Mouse (Mus musculus): ENCODE results near the gene Aida.
"Not testable (repeated sequence)": the region's sequence is repeated elsewhere in the genome, so short reads cannot be mapped to it uniquely, and the experiment has no call there.

Gene Aida

DNA sequence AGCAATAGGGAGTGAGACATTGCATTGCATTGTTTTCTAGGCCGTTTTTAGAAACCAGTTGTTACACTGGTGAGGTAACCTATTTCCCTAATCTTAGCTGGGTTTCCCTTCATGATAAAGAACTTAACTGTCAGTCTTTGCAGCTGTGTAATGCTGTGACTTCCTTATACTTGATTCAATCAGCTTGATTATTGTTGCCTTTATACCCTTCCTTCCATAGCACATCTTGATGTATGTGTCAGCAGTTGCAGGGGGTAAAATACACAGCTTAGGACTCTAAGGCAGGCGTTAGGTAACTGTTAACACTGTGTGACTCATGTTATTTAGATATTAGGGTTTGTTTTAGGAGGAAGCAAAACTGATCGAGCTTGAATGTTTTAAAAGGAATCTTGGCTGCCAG, 24.3 kb downstream of the Aida start:
- no peak for DNase-seq (ENCODE audit: low spot score)

GRCm38 (mm10) chr1:183322496-183322895, 26.1 kb downstream of the Aida start:
- DNase-seq (ENCODE audit: low spot score) = not testable (repeated sequence)

DNA sequence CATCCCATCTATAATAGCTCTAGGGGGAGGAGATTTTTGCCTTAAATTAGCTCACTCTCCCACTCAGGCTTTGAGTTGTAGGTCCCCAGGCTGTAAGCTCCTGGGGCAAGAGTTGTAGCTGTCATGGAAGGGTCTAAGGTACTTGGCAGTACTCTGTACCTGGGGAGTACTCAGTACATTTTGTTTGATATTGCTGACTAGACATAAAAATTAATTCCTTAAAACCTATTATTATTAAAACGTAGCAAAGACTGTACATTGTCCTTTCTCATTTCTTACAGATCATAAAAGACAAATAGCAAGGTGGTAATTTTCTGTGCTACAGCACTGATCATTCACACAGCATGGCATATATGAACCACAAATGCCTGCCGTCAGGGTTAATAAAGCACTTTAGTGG, 27.5 kb downstream of the Aida start:
- no peak for DNase-seq (ENCODE audit: low spot score)

DNA sequence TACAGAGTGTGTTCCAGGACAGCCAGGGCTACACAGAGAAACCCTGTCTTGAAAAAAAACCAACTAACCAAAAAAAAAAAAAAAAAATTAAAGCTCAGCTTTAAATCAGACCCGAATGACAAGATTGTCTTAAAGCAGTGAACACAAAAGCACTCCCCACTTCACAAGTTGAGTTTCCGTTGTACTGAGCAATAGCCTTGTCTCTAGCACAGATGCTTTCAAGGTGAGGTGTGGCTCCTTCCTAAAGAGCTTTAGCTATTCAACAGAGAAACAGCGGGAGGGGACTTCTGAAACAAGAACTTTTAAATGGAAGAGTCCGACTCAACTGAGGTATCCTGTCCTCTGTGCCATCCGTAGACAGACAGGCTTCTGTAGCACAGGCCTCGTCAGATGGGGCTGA, 28.0 kb downstream of the Aida start:
- no peak for DNase-seq (ENCODE audit: low spot score)

- DNase-seq (ENCODE audit: low spot score) = no peak
Measured at GRCm38 (mm10) chr1:183327171-183327570, 30.8 kb downstream of the Aida start.

DNA sequence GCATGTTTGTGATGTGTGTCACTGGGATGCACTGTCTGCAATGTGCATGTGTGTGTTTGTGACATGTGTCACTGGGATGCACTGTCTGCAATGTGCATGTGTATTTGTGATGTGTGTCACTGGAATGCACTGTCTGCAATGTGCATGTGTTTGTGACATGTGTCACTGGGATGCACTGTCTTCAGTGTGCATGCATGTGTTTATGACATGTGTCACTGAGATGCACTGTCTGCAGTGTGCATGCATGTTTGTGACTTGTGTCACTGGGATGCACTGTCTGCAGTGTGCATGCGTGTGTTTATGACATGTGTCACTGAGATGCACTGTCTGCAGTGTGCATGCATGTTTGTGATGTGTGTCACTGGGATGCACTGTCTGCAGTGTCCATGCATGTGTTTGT, 46.5 kb downstream of the Aida start:
- not testable (repeated sequence) for DNase-seq (ENCODE audit: low spot score)

DNA sequence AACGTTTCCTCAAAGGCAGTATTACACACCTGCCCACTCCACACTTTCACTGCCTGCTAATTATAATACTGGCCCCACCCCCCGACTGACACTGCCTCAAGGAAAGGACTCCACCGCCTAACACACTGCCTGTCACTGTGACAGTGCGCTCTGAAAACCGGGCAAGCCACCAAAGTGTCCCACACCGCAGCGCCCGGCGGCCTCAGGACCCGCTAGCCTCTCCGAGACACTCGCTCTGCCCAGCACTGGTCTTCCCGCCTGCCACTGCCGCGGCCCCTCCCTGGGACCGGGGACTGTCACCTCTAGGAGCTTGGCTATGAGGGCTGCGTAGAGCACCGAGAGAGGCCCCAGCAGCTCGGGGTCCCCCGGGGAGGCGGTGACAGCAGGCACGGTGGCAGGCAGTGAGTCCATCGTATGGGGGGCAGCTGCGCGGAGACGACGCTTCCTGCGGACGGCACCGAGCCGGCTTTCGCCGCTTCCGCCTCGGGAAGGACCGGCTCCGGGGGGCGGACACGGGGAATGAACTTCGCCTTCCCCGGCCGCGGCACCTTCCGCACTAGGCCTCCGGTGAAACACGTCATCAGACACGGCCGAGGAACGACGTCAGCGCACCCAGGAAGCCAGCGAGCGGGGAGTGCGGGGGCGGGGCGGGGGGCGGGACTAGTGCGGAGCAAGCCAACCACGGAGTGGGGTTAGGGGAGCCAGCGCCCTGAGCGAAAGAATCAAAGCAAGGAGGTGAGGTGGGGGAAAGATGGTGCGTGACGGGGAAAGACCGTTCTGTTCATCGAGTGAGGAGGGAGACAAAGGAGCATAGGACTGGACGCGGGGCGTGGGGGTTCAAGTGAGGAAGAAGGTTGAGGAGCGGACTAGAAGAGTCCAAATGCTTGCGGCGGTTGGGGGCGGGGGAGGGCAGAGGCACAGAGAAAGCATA, 48.8 kb downstream of the Aida start:
- DNase-seq (ENCODE audit: low spot score) = peak; percentile 56

- DNase-seq (ENCODE audit: low spot score) = no peak
Measured at GRCm38 (mm10) chr1:183345817-183346195, 49.4 kb downstream of the Aida start.

GRCm38 (mm10) chr1:183349840-183350239, 53.5 kb downstream of the Aida start:
- DNase-seq (ENCODE audit: low spot score) = no peak

GRCm38 (mm10) chr1:183358901-183359300, 62.5 kb downstream of the Aida start:
- no peak for DNase-seq (ENCODE audit: low spot score)

GRCm38 (mm10) chr1:183362301-183362700, 65.9 kb downstream of the Aida start:
- DNase-seq (ENCODE audit: low spot score) = no peak

GRCm38 (mm10) chr1:183362729-183363576, 66.6 kb downstream of the Aida start:
- DNase-seq (ENCODE audit: low spot score) = no peak

- no peak for DNase-seq (ENCODE audit: low spot score)
Measured at GRCm38 (mm10) chr1:183363577-183363867, 67.1 kb downstream of the Aida start.

DNA sequence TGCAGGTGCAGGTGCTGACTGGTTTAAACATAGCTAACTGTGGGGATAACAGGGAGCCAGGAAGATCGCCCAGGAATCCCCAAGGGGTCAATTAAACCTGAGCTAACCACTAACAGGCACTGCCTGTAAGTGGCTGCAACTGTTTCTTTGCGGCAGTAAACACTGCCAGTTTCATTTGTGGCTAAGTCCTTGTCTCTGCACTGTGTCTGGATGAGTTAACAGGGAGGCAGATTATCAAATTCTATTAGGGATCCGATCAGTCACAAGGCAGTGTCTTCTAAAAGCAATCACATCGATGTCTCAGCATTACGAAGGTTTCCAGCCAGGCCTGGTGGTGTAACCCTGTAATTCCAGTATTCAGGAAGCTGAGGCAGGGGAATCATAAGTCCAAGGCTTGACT, 70.0 kb downstream of the Aida start:
- no peak for DNase-seq (ENCODE audit: low spot score)

DNA sequence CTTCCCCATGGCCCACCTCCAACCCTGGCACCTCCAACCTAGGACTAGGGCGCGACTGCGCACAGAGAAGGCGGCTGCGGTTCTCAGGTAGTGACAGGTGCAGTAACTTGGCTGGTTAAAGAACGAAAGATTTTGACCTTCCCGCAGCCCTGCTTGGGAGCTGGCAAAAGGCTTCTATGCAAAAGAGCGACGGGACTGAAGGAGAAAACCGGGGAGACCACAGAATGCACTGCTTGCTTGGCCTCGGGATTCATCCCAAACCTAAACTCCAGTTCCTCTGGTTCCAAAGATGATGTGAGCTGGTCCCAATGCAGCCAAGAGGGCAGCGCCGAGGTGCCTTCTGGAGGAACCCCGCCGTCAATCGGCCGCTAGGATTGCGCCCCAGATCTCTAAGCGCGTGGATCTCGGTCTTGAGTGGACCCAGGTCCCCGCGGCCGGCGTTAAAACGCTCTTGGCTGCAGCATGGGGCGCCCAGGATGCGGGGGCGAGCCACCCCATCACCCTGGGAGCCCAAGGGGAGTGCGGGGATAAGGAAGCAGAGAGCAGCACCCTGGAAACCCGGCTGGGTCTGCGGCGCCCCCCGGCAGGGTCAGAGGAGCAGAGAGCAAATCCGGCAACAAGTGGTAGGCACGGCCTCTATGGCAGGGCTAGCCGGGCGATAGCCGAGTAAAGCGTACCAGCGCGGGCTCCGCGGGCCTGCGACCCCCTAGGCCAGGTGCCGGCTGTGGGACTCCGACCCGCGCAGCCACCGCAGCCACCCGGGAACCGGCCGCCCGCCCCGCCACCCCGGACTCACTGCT, 72.4 kb downstream of the Aida start:
- DNase-seq (ENCODE audit: low spot score) = no peak

DNA sequence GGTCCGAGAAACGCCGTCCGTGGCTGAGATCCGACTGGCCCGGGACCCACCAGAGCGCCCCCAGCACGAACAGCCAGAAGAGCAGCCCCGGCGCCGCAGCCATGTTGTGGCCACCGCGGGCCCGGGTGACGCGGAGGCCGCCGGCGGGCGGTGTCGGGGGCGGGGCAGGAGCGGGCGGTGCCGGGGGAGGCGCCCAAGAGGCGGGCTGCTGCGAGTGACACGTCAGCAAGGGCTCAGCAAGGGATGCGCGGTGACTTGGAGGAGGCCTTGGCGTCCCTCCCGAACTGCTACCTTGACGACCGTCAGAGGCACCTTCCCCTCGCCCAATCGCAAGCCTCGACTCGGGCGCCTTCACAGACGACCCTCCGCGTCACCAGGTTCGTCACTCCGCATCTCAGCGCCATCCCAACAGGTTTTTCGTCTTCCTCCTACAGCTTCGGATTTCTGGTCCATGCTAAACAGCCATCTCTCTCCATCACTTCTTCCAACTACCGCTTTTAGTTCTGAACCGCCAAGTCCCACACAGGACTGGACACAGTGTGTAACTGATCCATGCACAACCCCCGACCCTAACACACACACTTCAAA, 73.1 kb downstream of the Aida start, which contains the start of gene Mia3:
TSS of gene Mia3 (minus strand) at position 127 of the 588 bp plus-strand sequence.
- DNase-seq (ENCODE audit: low spot score) = peak; percentile 83

GRCm38 (mm10) chr1:183374728-183375127, 78.3 kb downstream of the Aida start:
- DNase-seq (ENCODE audit: low spot score) = no peak
